Mouse (Mus musculus) left cerebral cortex, postnatal 25 days (tissue): ENCODE measurements at regions not wholly inside any gene's neighbourhood (a gene's known extent, or its start where the extent isn't known, plus 50 kb on each side); places are given as distances from the start of the nearest gene placed in this dataset.

Experiments used
- DNase-seq, 2 experiments: peaks; one replicate each; pipeline ENCODE4 v3.0.0; 2022; ENCODE audit warnings: low spot score in 2 of 2, mixed read lengths in 1 of 2
- intact Hi-C: fragments of 180-260 bp; cut with DNase I; formaldehyde crosslinking; loops from one replicate; pipeline ENCODE4 v1.15.1; 2025

DNA sequence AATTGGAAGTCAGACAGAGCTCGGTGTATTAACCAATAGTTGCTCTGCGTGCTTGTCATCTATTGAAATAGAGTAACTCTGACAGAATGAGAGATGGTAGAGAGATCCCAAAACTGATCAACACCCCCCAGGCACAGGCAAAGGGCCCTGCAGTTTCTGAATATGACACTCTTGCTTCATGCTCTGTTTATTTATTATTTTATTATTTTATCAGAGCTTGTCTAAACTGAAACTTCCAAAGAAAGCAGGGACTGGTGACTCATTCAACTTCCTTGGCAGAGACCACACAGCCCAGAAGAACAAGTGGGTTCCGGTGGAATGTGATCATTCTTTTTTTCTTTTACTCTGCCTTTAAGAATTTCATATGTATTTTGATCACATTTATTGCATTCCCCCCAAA, 697.1 kb downstream of the Kcnj2 start:
- intact Hi-C loops: no loop called here
- no peak for DNase-seq

DNA sequence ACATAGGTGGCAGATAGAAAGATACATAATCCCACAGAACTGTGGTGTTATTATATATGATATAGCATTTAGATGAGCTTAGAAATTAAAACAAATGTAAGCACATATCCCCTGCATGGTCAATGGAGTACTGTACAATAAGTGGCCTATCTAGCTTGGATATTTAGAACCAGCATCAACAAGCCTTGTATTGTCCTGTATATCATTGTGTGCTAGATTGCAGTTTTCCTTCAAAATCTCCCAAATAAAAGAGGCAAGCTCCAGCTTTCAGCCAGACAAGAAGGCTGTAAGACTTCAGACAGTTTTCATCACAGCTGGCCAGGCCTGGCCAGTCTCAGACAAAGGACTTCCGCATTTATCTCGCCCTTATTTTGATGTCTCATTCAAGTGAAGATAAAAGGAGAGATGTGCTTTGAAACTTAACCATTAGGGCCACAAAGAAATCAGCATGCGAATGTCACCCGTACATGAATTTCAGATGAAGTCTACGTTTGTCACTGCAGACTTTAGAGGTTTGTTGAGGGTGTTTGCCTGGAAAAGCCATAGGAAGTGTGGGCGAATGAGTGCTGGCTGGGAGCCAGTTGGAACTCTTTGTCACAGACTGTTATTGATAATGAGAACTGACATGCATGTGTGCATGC, 700.5 kb downstream of the Kcnj2 start:
- DNase-seq: no peak
- intact Hi-C loops: no loop called here

DNA sequence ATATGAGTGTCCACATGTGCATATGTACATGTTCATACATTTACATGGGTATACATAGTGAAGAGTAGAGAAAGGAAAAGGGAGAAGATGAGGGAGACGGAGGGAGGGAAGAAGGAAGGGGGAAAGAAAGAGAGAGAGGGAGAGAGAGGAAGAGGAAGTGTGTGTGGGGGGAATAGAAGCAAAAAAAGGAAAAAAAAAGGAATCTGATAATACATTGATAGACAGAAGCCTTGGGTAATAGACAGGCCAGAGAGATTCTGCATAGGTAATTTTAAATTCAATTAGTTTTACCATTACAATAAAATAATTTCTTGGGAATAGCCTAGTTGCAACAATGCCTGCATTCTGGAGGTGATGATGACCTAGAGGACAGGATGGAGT, 701.0 kb downstream of the Kcnj2 start:
- intact Hi-C loops: no loop called here
- DNase-seq: no peak

DNA sequence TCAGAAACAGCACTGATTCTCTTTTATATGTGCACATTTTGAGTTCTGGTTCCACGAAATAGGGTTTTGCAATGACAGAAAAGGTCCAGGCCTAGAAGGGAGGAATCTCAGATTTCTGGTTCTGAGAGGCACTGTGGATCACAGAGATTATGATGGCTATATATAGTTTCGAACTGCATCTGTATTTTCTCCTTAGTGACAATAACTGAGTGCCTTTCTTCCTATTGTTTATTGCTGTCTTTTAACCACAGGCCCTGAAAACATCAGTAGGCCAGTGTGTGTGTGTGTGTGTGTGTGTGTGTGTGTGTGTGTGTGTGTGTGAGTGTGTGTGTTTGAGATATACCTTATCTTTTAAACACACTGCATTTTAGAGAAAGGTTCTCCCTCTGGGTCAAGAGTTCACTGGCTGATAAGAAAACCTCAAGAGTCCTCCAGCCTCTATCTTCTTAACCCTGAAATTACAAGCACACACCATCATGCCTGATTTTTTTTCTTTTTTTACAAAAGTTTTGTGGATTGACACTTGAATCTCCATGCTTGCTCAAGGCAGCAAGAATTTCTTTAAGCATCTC, 708.2 kb downstream of the Kcnj2 start:
- no peak for DNase-seq
- intact Hi-C loops: no loop called here

DNA sequence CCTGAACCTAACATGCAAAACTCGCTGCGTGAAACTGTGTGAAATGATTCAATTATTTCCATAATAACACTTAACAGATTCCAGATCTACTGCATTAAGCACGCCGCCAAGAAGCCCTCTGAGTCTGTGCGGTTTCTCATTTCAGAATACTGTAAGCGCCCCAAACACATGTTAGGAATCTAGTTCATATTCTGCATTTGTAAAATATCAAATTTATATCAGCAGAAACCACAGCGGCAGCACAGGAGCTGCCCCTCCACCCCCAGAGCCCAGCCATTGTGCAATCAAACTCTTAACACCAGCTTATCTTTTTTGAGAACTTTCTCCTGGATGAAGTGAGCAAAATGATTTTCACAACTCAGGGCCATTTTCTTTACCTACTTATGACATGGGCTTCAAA, 715.4 kb downstream of the Kcnj2 start:
- intact Hi-C loops: no loop called here
- DNase-seq: peak; percentile 9 to 19

DNA sequence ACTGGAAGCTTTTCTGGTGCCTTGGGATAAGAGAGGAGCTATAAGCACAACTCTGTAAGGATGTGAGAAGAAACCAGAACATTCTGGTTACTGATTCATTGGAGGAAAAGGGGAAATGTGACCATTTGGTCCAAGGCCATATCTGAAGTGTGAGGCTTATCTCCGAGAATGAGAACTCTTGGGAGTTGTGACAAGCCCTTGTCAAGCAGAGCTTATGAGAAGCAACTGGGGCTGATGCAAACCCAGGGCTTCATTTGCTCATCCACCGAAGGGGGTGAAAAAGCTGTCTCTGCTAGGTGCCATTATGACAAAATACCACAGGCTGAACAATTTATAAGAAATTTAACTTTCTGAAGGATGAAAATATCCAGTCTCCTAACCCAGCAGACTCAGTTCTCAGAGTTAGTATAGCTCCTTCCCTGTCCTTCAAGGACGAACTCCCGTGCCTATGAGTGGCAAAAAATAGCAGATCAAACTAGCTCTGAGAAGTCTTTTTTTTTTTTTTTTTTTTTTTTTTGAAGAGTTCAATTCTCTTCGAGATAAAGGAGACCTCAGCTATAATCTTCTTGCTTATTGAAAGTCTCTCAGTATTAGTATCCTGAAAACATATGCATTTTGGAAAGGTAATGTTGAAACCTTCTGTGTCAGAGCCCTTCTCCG, 725.4 kb downstream of the Kcnj2 start:
- intact Hi-C loops: no loop called here

DNA sequence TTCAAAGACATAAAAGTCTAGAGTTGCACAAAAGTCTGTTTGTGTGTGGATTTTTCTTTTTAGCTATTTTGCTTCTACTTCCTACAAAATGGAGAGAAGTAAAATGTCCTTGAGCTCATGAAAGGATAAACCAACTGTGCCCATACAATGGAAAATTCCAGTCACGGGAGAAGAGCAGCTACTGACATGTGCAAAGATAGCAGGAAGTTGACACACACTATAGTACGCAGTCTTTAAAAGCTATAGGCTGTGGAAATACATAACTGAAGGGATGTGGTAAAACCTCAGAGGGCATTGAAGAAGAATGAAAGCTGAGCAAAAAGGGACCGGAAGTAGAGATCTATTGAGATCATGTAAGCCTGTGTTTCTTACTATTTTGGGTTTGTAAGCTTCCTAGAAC, 735.1 kb downstream of the Kcnj2 start:
- DNase-seq: no peak
- intact Hi-C loops: no loop called here

More for the DNA sequence above, 725.4 kb downstream of the Kcnj2 start:
- no peak for DNase-seq

DNA sequence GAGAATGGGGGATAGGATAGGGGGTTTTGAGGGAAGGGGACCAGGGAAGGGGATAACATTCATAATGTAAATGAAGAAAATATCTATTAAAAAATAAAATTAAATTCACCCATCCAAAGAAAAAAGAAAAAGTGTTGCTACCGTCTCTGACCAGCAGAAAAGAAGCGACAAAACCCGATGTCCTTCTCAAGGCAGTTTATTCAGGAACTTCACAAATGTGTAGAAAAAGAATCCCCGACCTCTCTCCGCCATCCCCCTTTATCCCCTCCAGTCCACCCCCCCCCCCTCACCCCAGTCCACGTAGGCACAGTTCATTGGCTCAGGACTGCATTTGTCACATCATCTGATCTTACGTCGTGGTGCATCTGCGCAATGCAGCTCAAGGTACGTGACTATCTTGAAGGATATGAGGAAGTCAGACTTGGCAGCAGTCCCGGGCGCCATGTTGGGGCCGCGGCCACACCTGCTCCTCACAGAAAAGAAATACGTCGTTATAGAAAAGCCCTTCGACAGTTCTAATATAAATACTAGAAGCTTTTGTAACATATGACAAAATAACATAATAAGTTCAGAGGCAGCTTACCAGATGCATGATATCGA, 750.3 kb downstream of the Kcnj2 start:
- DNase-seq: no peak
- intact Hi-C loops: no loop called here

DNA sequence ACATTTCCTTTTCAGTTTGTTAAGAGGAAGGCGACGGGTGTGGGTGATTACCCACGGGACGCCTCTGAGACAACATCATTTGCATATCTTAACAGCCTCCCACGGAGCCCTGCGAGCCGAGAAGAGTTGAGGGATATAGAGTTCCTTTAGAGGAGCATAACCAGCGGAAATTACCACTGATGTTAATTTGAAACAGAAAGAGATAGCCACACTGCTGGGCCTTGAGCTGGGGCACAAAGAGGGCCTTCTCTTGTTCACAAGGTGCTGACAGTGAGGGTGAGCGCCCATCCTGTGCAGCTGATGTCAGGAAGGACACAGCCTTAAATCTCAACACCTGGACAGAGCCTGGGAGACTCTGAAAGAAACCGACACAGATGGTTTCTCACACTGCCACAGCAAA, 752.2 kb downstream of the Kcnj2 start:
- DNase-seq: peak; percentile 56 to 83
- intact Hi-C loops: no loop called here

DNA sequence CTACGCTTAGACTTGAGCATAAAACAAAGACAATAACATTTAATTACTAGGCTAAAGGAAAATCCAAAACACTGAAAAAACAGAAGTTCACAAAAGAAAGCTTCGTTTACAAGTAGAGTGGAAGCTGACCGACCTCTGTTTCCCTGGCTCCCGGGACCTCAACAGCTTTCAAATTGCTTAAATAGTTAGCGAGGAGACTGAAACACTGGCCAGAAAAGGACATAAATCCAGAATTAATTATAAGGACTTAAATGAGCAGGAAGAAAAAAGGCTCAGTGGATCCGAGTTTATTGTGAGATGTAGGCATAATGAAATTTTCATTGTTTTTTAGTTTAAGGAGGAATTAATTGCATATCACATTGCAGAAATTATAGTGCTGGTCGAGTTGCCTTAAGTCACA, 754.4 kb downstream of the Kcnj2 start:
- intact Hi-C loops: no loop called here

DNA sequence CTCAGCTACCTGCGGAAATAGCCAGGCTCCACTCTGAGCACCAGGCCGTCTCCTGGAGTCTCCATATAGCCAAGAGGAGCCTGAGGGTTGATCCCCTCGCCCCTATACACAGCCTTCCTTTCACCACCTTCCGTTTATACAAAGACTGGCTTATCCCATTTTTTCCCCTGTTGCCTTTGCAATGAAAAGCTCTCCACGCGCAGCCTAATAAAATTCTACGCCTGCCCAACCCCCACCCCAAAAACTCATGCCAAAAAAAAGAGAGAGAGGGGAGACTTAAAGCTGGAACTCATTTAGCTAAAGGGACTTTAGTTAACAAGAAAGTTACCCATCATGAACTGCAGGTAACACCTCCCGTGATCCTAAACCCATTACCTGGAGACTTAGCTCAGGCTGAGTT, 762.5 kb downstream of the Kcnj2 start:
- intact Hi-C loops: no loop called here
- DNase-seq: no peak

More for the DNA sequence above, 754.4 kb downstream of the Kcnj2 start:
- DNase-seq: no peak

DNA sequence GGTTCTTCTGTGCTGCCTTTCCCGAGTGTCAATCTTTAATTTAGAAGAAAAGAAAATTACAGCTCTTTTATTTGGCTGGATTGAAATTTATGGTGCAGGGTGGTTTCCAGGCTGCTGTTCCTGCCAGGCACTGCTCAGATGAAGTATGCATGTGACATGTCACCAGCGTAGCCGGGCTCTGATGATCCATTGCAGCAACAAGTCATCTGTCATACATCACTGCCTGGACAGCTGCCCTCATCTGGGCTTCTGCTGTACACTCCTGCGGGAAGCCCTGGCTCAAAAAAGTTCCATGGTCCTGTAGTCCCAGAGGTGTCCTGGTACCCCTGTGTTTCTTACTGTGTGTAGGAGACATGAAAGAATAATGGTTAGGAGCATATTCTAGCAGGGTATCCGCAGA, 773.0 kb downstream of the Kcnj2 start:
- intact Hi-C loops: no loop called here

DNA sequence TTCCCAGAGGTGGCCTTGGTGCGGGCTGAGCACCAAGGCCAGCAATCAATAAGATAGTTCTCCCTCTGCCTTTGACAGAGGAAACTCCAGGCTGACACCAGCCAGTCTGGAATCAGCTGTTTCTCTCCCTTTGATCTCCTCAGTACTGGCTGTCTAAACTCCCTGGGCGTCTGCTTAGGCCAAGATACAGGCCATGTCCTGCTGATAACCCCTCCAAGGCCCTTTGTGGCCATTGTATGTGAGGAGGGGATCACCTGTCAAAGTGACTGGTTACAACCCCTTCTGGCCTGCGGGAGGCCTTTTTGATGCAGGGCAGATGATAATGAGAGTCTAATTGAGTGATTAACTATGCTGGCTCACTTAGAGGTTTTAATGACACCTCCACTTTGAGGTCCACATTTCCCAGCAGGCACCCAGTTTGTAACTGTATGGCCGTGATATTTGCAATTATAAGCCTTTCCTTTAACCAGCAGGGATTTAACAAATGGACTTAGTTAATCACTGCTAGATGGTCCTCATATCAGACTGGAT, 777.8 kb downstream of the Kcnj2 start:
- intact Hi-C loops: no loop called here
- no peak for DNase-seq

More for the DNA sequence above, 773.0 kb downstream of the Kcnj2 start:
- no peak for DNase-seq

DNA sequence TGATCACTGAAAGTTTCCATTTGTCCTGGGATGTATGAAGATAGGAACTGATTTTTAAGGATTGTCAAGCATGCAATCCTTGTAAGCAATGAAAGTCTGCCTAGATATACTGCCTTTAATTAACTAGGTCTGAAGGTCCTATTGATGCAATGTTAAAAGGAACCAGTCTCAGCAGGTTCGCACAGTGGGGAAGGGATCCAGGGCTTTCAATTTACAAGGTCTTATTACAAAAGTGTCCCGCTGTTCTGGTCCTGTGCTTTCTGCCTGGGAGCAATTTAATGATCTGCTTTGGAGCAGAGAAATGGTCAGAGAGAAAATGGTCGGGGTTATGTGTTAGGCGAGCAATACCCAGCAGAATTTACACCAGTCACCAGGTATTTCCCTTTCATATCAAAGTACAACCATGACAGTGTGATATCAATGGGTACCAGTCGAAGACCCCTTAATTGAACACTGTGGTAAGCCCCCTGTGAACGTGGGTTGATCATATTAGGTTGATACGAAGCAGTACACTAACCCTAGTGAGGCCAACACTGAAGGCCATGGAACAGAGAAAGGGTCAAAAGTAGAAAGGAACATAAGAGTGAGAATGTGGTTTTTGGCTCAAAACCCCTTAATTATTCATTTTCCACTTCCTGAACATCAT, 778.5 kb downstream of the Kcnj2 start:
- intact Hi-C loops: no loop called here
- no peak for DNase-seq

DNA sequence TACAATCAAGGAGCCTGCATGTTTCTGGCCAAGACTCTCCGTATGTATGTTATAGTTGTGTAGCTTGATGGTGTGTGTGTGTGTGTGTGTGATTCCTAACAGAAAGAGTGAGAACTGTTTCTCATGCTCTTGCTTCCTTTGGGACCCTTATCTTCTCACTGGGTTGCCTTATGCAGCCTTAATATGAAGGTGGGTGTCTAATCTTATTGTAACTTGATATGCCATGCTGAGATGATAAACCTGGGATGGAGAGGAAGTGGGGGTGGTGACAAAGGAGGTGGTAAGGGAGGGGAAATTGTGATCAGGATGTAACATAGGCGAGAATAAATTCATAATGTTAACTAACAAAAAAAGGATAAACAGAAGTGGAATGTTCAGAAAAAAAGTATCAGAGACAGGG, 791.3 kb downstream of the Kcnj2 start:
- DNase-seq: no peak
- intact Hi-C loops: no loop called here

DNA sequence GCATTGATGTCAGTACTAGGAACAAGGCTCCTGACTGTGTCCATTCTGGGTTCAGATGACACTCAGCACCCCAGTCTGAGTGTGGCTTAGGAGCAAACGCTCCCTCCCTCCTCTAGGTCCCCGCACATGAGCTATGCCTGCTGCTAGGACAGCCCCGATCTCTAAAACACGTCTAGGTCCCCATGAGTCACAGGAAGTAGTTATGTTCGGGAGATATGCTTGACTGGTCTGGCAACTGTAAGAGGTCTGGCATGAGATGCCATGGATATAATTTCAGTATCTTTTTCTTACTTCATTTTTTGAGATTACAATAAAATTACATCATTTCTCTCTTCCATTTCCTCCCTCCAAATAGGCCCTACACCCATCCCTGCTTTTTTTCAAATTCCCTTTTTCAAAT, 792.1 kb downstream of the Kcnj2 start:
- intact Hi-C loops: no loop called here
- DNase-seq: no peak

DNA sequence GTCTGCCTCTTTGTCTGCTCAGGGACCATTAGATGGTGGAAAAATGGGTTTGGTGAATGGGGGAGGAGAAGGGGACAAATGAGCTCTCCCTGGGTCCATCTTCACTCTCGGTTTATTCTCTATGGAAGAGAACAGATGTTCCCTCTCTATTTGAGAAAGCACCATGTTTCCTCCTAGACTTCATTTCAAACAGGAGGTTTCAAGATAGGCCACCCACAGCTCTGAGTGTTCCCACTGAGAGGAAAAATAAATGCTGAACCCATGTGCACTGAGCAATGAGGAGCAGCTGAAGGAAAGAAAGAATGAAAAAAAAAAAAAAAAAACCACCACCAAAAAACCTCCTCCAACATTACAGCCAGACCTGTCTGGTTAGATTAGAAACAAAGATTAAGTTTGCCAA, 799.2 kb downstream of the Kcnj2 start:
- intact Hi-C loops: no loop called here
- DNase-seq: peak in 1 of 2 experiments; percentile 40

DNA sequence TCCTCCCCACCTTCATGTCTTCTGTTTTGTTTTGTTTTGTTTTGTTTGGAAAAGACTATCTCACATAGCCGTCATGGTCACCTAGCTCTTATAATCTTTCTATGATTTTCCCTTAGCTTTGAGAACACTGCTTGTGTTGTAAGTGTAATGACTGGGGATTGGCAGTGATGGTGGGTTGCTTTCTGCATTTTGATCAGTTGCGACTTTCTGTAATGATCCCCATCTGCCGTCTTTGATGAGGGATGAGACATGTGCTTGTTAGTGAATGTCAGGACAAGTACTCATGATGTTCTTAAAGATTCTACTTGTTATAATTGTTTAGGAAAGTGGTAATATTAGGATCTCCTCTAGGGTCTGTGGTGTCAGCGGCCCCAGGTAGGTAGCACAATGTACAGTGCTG, 809.4 kb downstream of the Kcnj2 start:
- DNase-seq: no peak

DNA sequence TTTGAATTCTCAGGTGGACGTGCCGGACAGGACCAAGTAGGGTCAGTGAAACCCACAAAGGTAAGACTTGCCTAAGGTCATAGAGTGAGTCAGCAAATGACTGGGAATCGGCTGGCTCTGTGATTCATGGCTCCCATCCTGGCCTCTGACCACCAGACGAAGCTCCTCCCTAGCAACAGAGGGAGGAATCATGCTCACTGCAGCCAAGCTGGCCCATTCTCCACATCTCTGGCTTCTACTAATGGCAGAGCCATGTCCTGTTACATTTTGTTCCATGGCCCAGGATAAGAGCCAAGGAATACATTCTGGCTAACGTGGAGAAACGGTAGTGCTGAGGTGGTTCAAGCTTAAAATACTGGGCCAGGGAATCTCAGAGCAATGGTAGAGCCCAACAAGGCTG, 814.2 kb downstream of the Kcnj2 start:
- intact Hi-C loops: no loop called here
- DNase-seq: no peak

More for the DNA sequence above, 809.4 kb downstream of the Kcnj2 start:
- intact Hi-C loops: no loop called here

DNA sequence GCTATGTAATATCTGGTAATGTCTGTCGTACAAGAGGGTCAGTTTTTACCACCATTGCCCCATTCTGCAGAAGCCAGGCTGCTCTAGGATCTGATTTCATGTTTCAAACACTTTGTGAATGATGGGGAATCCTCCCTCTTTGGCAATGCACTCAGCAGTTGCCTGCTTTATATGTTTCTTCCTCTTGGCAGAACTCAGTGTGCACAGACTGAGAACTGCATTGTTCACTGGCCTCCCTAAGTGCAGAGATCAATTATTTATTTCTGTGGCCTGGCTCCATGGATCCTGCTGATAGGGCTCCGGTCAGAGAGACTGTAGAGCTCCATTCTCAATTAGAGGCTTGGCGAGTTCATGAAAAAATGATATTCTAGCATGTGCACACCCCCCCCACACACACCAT, 824.1 kb downstream of the Kcnj2 start:
- intact Hi-C loops: no loop called here
- no peak for DNase-seq
